ENCODE assay signal across 7 mouse cellular contexts in the genomic region with DNA sequence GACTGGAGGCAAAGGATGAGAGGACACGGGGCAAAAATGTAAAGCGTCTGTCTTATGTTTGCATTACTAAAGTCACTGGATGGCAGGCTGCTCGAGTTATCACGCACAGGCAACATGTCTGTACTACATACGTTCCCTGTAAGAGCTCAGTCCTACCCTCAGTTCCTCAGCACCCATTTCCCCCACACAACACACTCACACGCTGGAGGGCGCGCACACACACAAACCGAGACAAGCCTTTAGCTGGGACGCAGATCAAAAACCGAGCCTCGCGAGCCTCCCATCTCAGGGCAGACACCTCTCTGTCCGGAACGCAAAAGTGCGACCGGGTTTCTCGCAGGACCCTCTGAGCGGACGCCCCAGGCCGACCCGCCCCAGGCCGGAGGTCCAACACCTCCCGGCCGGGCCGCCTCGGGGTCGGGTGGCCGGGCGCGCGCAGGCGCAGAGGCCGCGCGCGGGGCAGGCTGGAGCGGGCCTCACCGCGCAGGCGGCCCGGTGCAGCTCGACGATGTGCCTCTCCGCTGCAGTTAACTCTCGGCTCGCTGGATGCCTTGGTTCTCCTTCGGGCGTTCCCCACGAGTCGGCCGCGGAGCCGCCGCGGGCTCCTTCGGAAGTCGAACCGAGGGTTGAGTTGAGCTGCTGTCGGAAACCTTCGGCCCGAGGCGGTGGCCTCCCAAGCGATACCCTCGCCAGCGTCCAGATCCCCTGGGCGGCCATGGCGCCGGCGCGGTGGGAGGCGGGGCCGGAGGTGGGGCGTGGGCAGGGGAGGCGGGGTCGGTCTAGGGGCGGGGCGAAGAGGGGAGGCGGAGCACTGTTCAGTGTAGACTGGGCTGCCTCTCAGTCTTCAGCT. TPM values are rescaled to one million over a fixed set of nuclear protein-coding genes. Genes with fewer than 3 reads are reported as not detected.
DNase-seq lines count a peak whose midpoint lies in the region; ATAC-seq and TF ChIP-seq lines count a peak whose summit lies in the region.
"Not testable (repeated sequence)": the region's sequence is repeated elsewhere in the genome, so short reads cannot be mapped to it uniquely, and the experiment has no call there.

A gene (minus strand): TSS at position 752 of the 850 bp plus-strand sequence.

- not testable (repeated sequence) for H3K27me3 ChIP-seq in embryonic facial prominence, embryonic 10.5 days (replicated peaks; ENCODE audit: low read depth, poor library complexity, severe bottlenecking); midbrain, embryonic 13.5 days; small intestine, adult 2 months (ENCODE audit: control insufficient read depth, insufficient read depth, low read length)
- H3K27me3 ChIP-seq in limb, embryonic 10.5 days (ENCODE audit: low read depth, poor library complexity, severe bottlenecking) = peaks cover 12% of the 10 kb centered on the region

- peak; percentile 52 for DNase-seq in adrenal gland, adult 8-10 months
- peak; percentile 93 for DNase-seq in embryonic facial prominence, embryonic 10.5 days (ENCODE audit: low spot score)
- peak; percentile 82 for DNase-seq in kidney, adult 11 months
- DNase-seq in limb, embryonic 10.5 days (ENCODE audit: low spot score) = peak; percentile 93

- not testable (repeated sequence) for H3K36me3 ChIP-seq in embryonic facial prominence, embryonic 10.5 days (replicated peaks); limb, embryonic 10.5 days; midbrain, embryonic 13.5 days; small intestine, adult 2 months (ENCODE audit: control insufficient read depth, insufficient read depth, low read length)

- not testable (repeated sequence) for H3K9me3 ChIP-seq in embryonic facial prominence, embryonic 10.5 days; limb, embryonic 10.5 days (replicated peaks); midbrain, embryonic 13.5 days

- WGBS in embryonic facial prominence, embryonic 10.5 days = under 1% methylated on average over 58 of the region's 79 CpGs
- WGBS in limb, embryonic 10.5 days = under 1% methylated on average over 64 of the region's 79 CpGs
- 0% methylated on average over 42 of the region's 79 CpGs for WGBS in midbrain, embryonic 13.5 days
- under 1% methylated on average over 47 of the region's 79 CpGs for WGBS in small intestine, adult 2 months

- H3K4me1 ChIP-seq in embryonic facial prominence, embryonic 10.5 days; midbrain, embryonic 13.5 days (replicated peaks); small intestine, adult 2 months (ENCODE audit: control insufficient read depth, insufficient read depth, insufficient read length, low read length): not testable (repeated sequence)
- H3K4me1 ChIP-seq in limb, embryonic 10.5 days = peaks cover 28% of the 10 kb centered on the region

- H3K4me2 ChIP-seq in midbrain, embryonic 13.5 days (replicated peaks) = peak within 1 kb of the TSS; percentile 35

- peak; percentile 56; the same call in 1 of the 2 replicates for TF ChIP-seq POLR2A in small intestine, adult 2 months (IDR thresholded peaks at IDR 0.05; ENCODE audit: low read depth, low read length)

- TF ChIP-seq CTCF in small intestine, adult 2 months (IDR thresholded peaks at IDR 0.05; ENCODE audit: extremely low read depth, insufficient read length, insufficient replicate concordance, low read depth, low read length) = not testable (repeated sequence)

- peak; percentile 96 for ATAC-seq in granulocyte monocyte progenitor cell, adult 5-6 weeks (replicated peaks; ENCODE audit: poor library complexity, severe bottlenecking)
- peak; percentile 99 for ATAC-seq in midbrain, embryonic 13.5 days

- peak within 1 kb of the TSS; percentile 57 for H3K4me3 ChIP-seq in embryonic facial prominence, embryonic 10.5 days
- peak within 1 kb of the TSS; percentile 54 for H3K4me3 ChIP-seq in limb, embryonic 10.5 days
- H3K4me3 ChIP-seq in midbrain, embryonic 13.5 days (replicated peaks) = peak within 1 kb of the TSS; percentile 47
- peak within 1 kb of the TSS; percentile 96 for H3K4me3 ChIP-seq in small intestine, adult 2 months (ENCODE audit: low read depth, low read length)

- H3K27ac ChIP-seq in embryonic facial prominence, embryonic 10.5 days (replicated peaks) = peak within 1 kb of the TSS; percentile 87
- peak within 1 kb of the TSS; percentile 85 for H3K27ac ChIP-seq in limb, embryonic 10.5 days
- peak within 1 kb of the TSS; percentile 86 for H3K27ac ChIP-seq in midbrain, embryonic 13.5 days
- peak within 1 kb of the TSS; percentile 80 for H3K27ac ChIP-seq in small intestine, adult 2 months (ENCODE audit: insufficient read depth, low read depth, low read length)

- H3K9ac ChIP-seq in midbrain, embryonic 13.5 days (replicated peaks) = peak within 1 kb of the TSS; percentile 65

RNA-seq across cellular contexts. Expression of the gene that starts here (rescaled TPM):
- total RNA-seq in adrenal gland, adult 8-10 months (2022) = 10 to 100 TPM; 19.5 to 24.4 (median 19.9) TPM
- polyA plus RNA-seq in embryonic facial prominence, embryonic 10.5 days (2016; fragmentation: Nextera tagmentation; extraction: Ambion mirVana) = 35.3 and 35.6 TPM in 2 replicates
- 13.2 and 22.3 TPM in 2 replicates for total RNA-seq in granulocyte monocyte progenitor cell, adult 5-6 weeks (2014; fragmentation: Nextera tagmentation)
- total RNA-seq in granulocyte monocyte progenitor cell, adult 5-6 weeks (2017) = 10.2 and 15.2 TPM in 2 replicates
- 60.2 and 60.6 TPM in 2 replicates for polyA plus RNA-seq in limb, embryonic 10.5 days (2016; fragmentation: Nextera tagmentation; extraction: Ambion mirVana)
- polyA plus RNA-seq in midbrain, embryonic 13.5 days (2015; fragmentation: Nextera tagmentation; extraction: Ambion mirVana) = 50.8 and 53.7 TPM in 2 replicates
- 12.4 and 14.6 TPM in 2 replicates for polyA plus RNA-seq in small intestine, adult 2 months (2012; rRNA removed)

Comparison
In these comparisons a context has a peak if more than half of its experiments do, and no peak if none do; other contexts are left out.
1. Peak in every context shown above with its lines: DNase-seq, ATAC-seq, H3K4me3 ChIP-seq and H3K27ac ChIP-seq.